Mouse (Mus musculus): Measurements from ENCODE around the gene Adcy10. TPM values are rescaled to one million over a fixed set of nuclear protein-coding genes. Genes with fewer than 3 reads are reported as not detected.

Adcy10 gene
- polyA plus RNA-seq, 1 experiment from 2014 or later = 0.26 TPM

- Histone ChIP-seq H3K27me3 (no peaks in the 10 kb centered on the region), H3K4me2 (no peak overlapping the region)
- no peak for ATAC-seq (ENCODE audit: low FRiP score)
Measured at GRCm38 (mm10) chr1:165468971-165469370, 16.0 kb upstream of the Adcy10 start.

GRCm38 (mm10) chr1:165469717-165470116 lies 15.3 kb upstream of the Adcy10 start:
- no peak for ATAC-seq (ENCODE audit: low FRiP score)
- no peaks in the 10 kb centered on the region for H3K36me3 ChIP-seq
- no peaks in the 10 kb centered on the region for H3K4me1 ChIP-seq (replicated peaks)
- H3K4me3 ChIP-seq = no peak overlapping the region
- H3K27ac ChIP-seq = no peak overlapping the region
- H3K27me3 ChIP-seq = no peaks in the 10 kb centered on the region
- no peak overlapping the region for H3K9ac ChIP-seq
- no peak overlapping the region for H3K4me2 ChIP-seq
- H3K9me3 ChIP-seq = no peaks in the 10 kb centered on the region

More at GRCm38 (mm10) chr1:165468971-165469370, 16.0 kb upstream of the Adcy10 start:
- no peaks in the 10 kb centered on the region for H3K9me3 ChIP-seq
- no peaks in the 10 kb centered on the region for H3K4me1 ChIP-seq (replicated peaks)
- H3K27ac ChIP-seq = no peak overlapping the region
- no peak overlapping the region for H3K9ac ChIP-seq
- H3K36me3 ChIP-seq = no peaks in the 10 kb centered on the region
- H3K4me3 ChIP-seq = no peak overlapping the region

DNA sequence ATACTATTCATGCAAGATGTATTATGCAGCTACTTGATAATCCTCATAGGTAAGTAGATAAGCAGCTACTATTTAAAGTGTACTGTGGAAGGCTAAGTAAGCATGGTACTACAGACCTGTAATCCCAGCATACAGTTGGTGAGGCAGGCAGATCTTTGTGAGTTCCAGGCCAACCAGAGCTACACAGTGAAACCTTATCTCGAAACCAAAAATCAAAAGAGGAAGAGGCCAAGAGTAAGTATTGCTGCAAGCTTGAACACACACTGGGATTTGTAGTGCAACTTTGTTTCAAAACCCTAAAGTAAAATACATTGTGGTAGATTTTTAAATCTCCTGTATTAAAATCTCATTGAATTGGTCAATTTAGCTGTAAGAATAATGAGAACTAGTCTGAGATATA lies 13.5 kb upstream of the Adcy10 start:
- H3K36me3 ChIP-seq = no peaks in the 10 kb centered on the region
- 95% methylated on average over 1 of the region's 1 CpGs for WGBS
- no peak overlapping the region for H3K4me2 ChIP-seq
- no peaks in the 10 kb centered on the region for H3K4me1 ChIP-seq (replicated peaks)
- no peak overlapping the region for H3K4me3 ChIP-seq
- H3K9ac ChIP-seq = no peak overlapping the region
- H3K9me3 ChIP-seq = no peaks in the 10 kb centered on the region
- no peak for ATAC-seq (ENCODE audit: low FRiP score)
- H3K27me3 ChIP-seq = no peaks in the 10 kb centered on the region
- H3K27ac ChIP-seq = no peak overlapping the region

DNA sequence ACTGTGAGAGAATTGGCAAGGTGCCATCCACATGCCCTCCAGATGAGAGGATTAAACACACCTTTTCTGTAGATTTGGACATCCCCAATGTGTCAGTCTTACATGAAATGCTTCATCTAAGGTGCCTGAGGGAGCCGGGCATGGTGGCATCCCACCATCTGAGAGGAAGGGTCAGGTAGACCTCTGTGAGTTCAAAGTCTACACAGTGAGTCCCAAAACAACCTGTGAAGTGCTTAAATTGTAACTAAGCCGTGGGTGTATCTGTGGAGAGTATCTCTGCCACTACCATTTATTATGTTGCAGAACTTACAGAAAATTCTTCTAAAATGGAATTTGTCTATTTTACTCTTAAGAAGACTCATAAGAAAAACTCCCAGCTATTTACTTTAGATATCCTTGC lies 1.1 kb downstream of the Adcy10 start:
- Histone ChIP-seq H3K9ac (no peak overlapping the region), H3K9me3 (no peaks in the 10 kb centered on the region), H3K4me2 (no peak overlapping the region), H3K4me3 (no peak overlapping the region), H3K27ac (no peak overlapping the region), H3K4me1 (replicated peaks) (no peaks in the 10 kb centered on the region), H3K27me3 (no peaks in the 10 kb centered on the region), H3K36me3 (peaks cover 18% of the 10 kb centered on the region)
- WGBS = 94% methylated on average over 2 of the region's 2 CpGs
- ATAC-seq (ENCODE audit: low FRiP score) = no peak

DNA sequence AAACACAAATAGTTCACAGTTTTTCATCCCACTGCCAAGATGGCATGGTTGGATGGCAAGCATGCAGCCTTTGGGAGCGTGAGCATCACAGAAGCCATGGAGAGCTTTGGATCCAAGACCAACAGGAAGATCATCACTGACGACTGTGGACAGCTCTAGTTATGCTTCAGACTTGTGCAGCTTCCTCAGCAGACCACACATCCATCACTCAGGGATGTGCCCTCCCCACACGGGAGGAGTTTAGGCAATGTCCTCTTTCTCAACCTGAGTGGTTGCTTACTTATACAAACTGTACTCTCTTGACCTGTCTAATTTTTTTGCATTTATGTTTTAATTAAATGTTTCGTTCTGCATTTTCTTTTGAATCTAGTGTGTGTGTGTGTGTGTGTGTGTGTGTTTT lies 4.2 kb downstream of the Adcy10 start:
- ATAC-seq (ENCODE audit: low FRiP score) = no peak
- Histone ChIP-seq H3K36me3 (no peaks in the 10 kb centered on the region), H3K27me3 (no peaks in the 10 kb centered on the region), H3K4me3 (no peak overlapping the region), H3K9ac (no peak overlapping the region), H3K9me3 (no peaks in the 10 kb centered on the region), H3K4me2 (no peak overlapping the region), H3K4me1 (replicated peaks) (no peaks in the 10 kb centered on the region), H3K27ac (no peak overlapping the region)
- 92% methylated on average over 4 of the region's 4 CpGs for whole genome bisulfite sequencing

GRCm38 (mm10) chr1:165498856-165499255 lies 13.9 kb downstream of the Adcy10 start:
- WGBS = 46% methylated on average over 3 of the region's 3 CpGs

DNA sequence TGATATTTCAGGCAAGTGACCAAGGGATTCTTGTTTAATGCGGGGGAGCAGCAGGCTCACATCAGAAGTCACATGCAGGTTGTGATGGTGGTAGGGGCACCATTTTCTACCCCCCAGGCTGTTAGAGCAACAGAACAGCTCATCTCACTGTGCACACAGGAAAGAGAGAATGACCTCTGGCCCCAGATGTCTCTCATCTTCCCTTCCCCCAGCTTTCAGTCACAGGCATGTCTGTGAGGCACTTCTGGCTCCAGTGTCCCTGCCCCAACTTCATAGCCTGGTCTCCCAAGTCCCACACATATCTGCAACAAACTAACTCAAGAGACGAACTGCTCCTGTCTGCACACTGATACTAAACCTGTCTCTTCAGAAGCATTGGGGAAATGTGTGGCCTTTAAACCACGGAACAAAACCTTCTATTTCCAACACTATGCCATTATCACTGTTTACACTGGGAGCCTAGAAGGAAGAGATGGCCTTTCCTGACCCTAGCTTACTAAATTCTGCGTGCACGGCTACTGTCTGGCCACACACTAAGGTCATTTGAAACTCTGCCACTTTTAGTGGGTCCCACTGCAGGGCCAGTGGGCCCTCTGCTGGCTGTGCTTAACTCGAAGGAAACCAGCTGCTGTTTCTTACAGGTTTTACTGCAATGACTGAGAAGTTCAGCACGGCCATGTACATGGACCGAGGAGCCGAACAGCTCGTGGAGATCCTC lies 18.5 kb downstream of the Adcy10 start:
- ATAC-seq (ENCODE audit: low FRiP score) = no peak
- H3K27me3 ChIP-seq = no peaks in the 10 kb centered on the region
- no peaks in the 10 kb centered on the region for H3K4me1 ChIP-seq (replicated peaks)
- H3K9me3 ChIP-seq = no peaks in the 10 kb centered on the region
- no peaks in the 10 kb centered on the region for H3K36me3 ChIP-seq
- no peak overlapping the region for H3K9ac ChIP-seq
- no peak overlapping the region for H3K4me3 ChIP-seq
- no peak overlapping the region for H3K4me2 ChIP-seq
- 68% methylated on average over 10 of the region's 10 CpGs for WGBS
- no peak overlapping the region for H3K27ac ChIP-seq

More at GRCm38 (mm10) chr1:165498856-165499255, 13.9 kb downstream of the Adcy10 start:
- Histone ChIP-seq H3K4me3 (no peak overlapping the region), H3K9ac (no peak overlapping the region), H3K9me3 (no peaks in the 10 kb centered on the region), H3K4me2 (no peak overlapping the region), H3K27me3 (no peaks in the 10 kb centered on the region), H3K4me1 (replicated peaks) (no peaks in the 10 kb centered on the region), H3K27ac (no peak overlapping the region), H3K36me3 (no peaks in the 10 kb centered on the region)
- ATAC-seq (ENCODE audit: low FRiP score) = no peak

- Histone ChIP-seq H3K36me3 (no peaks in the 10 kb centered on the region), H3K9me3 (no peaks in the 10 kb centered on the region), H3K9ac (no peak overlapping the region), H3K4me2 (no peak overlapping the region), H3K27ac (no peak overlapping the region), H3K4me1 (replicated peaks) (no peaks in the 10 kb centered on the region), H3K4me3 (no peak overlapping the region), H3K27me3 (no peaks in the 10 kb centered on the region)
- ATAC-seq (ENCODE audit: low FRiP score) = no peak
- 90% methylated on average over 6 of the region's 6 CpGs for WGBS
Measured at GRCm38 (mm10) chr1:165506303-165506702, 21.3 kb downstream of the Adcy10 start.

DNA sequence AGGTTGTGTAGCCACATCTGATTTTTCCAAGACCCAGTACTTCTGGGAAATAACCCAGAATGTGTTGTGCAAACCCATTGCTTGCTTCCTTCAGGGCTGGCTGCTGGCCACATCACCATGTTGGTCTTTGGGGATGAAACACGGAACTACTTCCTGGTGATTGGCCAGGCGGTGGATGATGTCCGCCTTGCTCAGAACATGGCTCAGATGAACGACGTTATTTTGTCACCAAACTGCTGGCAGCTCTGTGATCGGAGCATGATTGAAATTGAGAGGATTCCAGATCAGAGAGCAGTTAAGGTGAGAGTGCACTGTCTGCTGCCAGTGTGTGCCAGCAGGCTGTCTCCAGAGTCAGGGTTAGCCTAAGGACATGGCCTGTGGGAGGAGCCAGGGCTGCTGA lies 25.2 kb downstream of the Adcy10 start:
- Histone ChIP-seq H3K4me2 (no peak overlapping the region), H3K4me3 (no peak overlapping the region), H3K9ac (no peak overlapping the region), H3K27ac (no peak overlapping the region), H3K27me3 (no peaks in the 10 kb centered on the region), H3K9me3 (no peaks in the 10 kb centered on the region), H3K36me3 (no peaks in the 10 kb centered on the region), H3K4me1 (replicated peaks) (no peaks in the 10 kb centered on the region)
- 89% methylated on average over 6 of the region's 6 CpGs for WGBS
- ATAC-seq (ENCODE audit: low FRiP score) = no peak

- WGBS = 92% methylated on average over 7 of the region's 7 CpGs
- Histone ChIP-seq H3K27ac (no peak overlapping the region), H3K4me2 (no peak overlapping the region), H3K36me3 (no peaks in the 10 kb centered on the region), H3K4me3 (no peak overlapping the region), H3K27me3 (no peaks in the 10 kb centered on the region), H3K4me1 (replicated peaks) (no peaks in the 10 kb centered on the region), H3K9ac (no peak overlapping the region), H3K9me3 (no peaks in the 10 kb centered on the region)
- no peak for ATAC-seq (ENCODE audit: low FRiP score)
Measured at GRCm38 (mm10) chr1:165520716-165521115, 35.7 kb downstream of the Adcy10 start.

GRCm38 (mm10) chr1:165536079-165536675 lies 51.2 kb downstream of the Adcy10 start:
- 75% methylated on average over 12 of the region's 12 CpGs for WGBS
- ATAC-seq (ENCODE audit: low FRiP score) = no peak
- Histone ChIP-seq H3K4me1 (replicated peaks) (no peaks in the 10 kb centered on the region), H3K36me3 (no peaks in the 10 kb centered on the region), H3K27ac (no peak overlapping the region), H3K27me3 (no peaks in the 10 kb centered on the region), H3K4me3 (no peak overlapping the region), H3K9me3 (no peaks in the 10 kb centered on the region), H3K4me2 (no peak overlapping the region), H3K9ac (no peak overlapping the region)

- Histone ChIP-seq H3K9me3 (no peaks in the 10 kb centered on the region), H3K27me3 (no peaks in the 10 kb centered on the region), H3K4me1 (replicated peaks) (no peaks in the 10 kb centered on the region), H3K4me3 (no peak overlapping the region), H3K4me2 (no peak overlapping the region), H3K9ac (no peak overlapping the region), H3K27ac (no peak overlapping the region), H3K36me3 (no peaks in the 10 kb centered on the region)
- no peak for ATAC-seq (ENCODE audit: low FRiP score)
- WGBS = 74% methylated on average over 5 of the region's 5 CpGs
Measured at GRCm38 (mm10) chr1:165537241-165537807, 52.3 kb downstream of the Adcy10 start.

- H3K27ac ChIP-seq = no peak overlapping the region
- 80% methylated on average over 2 of the region's 2 CpGs for WGBS
- no peak overlapping the region for H3K9ac ChIP-seq
- ATAC-seq (ENCODE audit: low FRiP score) = no peak
- H3K4me1 ChIP-seq (replicated peaks) = no peaks in the 10 kb centered on the region
- no peak overlapping the region for H3K4me2 ChIP-seq
- no peaks in the 10 kb centered on the region for H3K27me3 ChIP-seq
- no peak overlapping the region for H3K4me3 ChIP-seq
- no peaks in the 10 kb centered on the region for H3K36me3 ChIP-seq
- peaks cover 7% of the 10 kb centered on the region; the same call in 1 of the 2 replicates for H3K9me3 ChIP-seq
Measured at GRCm38 (mm10) chr1:165556711-165557110, 71.7 kb downstream of the Adcy10 start.
